Mouse (Mus musculus): ENCODE measurements around the gene Atp5s. TPM values are rescaled to one million over a fixed set of nuclear protein-coding genes. Genes with fewer than 3 reads are reported as not detected.

The Atp5s gene
- 16.6 and 19.3 TPM in 2 replicates for polyA plus RNA-seq (2012; rRNA removed)

DNA sequence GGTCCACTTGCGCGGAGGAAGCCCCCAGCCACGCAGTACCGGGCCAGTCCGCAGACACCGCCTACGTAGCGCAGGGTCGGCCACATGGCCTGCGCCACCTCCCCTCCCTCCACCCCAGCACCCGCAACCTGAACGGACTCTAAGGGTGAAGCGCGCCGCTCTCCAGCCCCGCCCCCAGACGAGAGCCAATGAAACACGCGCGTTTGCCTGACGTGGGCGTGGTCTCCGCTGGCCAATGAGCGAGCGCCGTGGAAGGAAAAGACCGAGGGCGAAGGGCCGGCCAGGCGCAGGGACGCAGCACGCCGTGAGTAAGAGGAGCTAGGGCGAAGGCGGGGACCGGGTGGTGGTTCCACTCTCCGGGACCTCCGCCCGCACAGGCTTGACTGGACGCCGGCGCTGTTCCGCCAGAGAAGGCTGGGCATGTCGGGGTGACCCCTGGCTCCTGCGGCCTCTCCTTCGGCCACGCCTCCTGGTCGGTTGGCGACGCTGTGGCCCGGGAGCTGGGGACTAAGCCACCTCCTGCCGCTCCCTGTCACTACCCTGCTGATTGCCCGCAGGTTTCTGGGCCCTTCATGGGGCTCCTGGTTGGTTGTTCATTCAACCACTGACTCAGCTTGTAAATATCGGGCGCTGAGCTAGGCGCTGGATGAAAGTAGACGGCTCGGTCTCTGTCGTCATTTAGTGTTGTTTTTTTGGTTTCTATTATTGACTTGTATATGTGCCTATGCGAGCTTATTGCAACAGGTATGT is at the start of gene Atp5s, which contains the start of gene L2hgdh:
TSS of gene Atp5s (plus strand) at position 240 of the 750 bp plus-strand sequence.
TSS of gene L2hgdh (minus strand) at position 163 of the 750 bp plus-strand sequence.

GRCm38 (mm10) chr12:69681566-69682061 is 43.1 kb upstream of the Atp5s start, which contains the start of gene Sos2:
Gene Sos2 (minus strand): TSS chr12:69681852.

DNA sequence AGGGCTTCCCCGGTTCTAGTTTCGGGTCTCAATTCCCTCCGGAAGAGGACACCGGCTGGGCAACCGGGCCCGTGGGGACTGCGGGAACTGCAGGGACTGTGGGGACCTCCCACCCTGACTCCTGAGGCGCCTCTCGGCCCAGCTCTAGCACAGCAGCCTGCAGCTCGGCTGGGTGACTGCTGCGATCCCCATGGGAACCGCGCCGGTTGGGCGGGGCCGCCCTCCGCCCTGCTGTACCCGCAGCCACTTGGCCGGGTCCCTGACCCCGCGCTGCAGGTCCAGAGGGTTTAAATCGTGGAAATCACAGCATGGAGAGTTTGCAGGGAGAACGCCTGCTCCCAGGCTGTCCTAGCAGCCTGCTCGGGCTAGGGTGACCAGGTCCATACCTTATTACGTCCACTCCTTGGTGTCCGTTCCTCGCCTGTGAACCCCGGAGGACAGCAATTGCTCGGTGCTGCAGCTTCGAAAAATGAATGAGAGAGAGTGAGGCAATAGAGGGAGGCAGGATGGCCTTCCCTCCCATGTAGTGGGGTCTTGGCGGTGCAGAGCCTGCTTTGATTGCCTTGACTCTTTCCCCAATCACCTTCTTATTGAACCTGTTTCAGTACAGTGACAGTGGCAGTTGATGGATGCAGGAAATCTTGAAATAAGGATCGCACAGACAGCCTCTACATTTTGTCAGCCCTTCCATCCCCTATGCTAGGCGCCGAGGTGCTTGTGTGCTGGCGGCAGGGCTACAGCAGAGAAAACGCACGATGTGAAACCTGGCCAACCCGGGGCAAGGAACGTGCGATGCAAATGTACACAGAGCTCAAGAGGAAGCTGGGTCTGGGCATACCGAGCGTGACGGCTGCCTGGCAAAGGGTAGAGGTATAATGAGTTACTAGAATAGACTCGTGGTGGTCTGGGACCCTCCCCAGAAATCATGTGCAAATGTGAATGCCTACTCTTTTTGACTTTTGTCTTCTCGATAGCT is 66.1 kb downstream of the Atp5s start, which contains the start of gene Cdkl1:
TSS of gene Cdkl1 (minus strand) at position 738 of the 976 bp plus-strand sequence.

Other genes with a start within 250 kb of the Atp5s start
- 17.6 and 19.3 TPM in 2 replicates for gene Vcpkmt, start 141.9 kb upstream of the Atp5s start, polyA plus RNA-seq (2012; rRNA removed)
- 28.2 and 31.7 TPM in 2 replicates for gene Sos2, start 43.1 kb upstream of the Atp5s start, polyA plus RNA-seq (2012; rRNA removed)
- 9.1 and 13.1 TPM in 2 replicates for gene L2hgdh, start 77 bp upstream of the Atp5s start, polyA plus RNA-seq (2012; rRNA removed)
- gene Cdkl1, start 66.3 kb downstream of the Atp5s start, polyA plus RNA-seq (2012; rRNA removed): 0.49 and 0.99 TPM in 2 replicates
- 27.9 and 42.5 TPM in 2 replicates for gene Atl1, start 167.7 kb downstream of the Atp5s start, polyA plus RNA-seq (2012; rRNA removed)
- 17.5 and 27.9 TPM in 2 replicates for gene Map4k5, start 168.2 kb downstream of the Atp5s start, polyA plus RNA-seq (2012; rRNA removed)

All from central nervous system, embryonic 11.5 days (tissue).